Mouse (Mus musculus) Muller cell, postnatal 12 days (primary cell): ENCODE measurements around the gene Myo18a.

ENCODE experiments used
- DNase-seq: peaks from one replicate; pipeline ENCODE4 v3.0.0-alpha.2; 2015; ENCODE audit errors: inconsistent ontology term

Gene Myo18a

GRCm38 (mm10) chr11:77771879-77772713 lies 9.1 kb downstream of the Myo18a start:
- no peak for DNase-seq

- no peak for DNase-seq
These were observed 12.8 kb downstream of the Myo18a start for GRCm38 (mm10) chr11:77775701-77776400.

GRCm38 (mm10) chr11:77777436-77777835 lies 14.4 kb downstream of the Myo18a start:
- DNase-seq, result no peak

GRCm38 (mm10) chr11:77777937-77778336 lies 14.9 kb downstream of the Myo18a start:
- DNase-seq, result no peak

GRCm38 (mm10) chr11:77779240-77779639 lies 16.2 kb downstream of the Myo18a start:
- no peak for DNase-seq

- DNase-seq, result no peak
These were observed 18.0 kb downstream of the Myo18a start for GRCm38 (mm10) chr11:77781088-77781487.

GRCm38 (mm10) chr11:77782104-77782815 lies 19.2 kb downstream of the Myo18a start:
- no peak for DNase-seq

GRCm38 (mm10) chr11:77783211-77783746 lies 20.2 kb downstream of the Myo18a start:
- peak; percentile 99 for DNase-seq

- DNase-seq, result no peak
These were observed 21.0 kb downstream of the Myo18a start for GRCm38 (mm10) chr11:77783747-77784646.

GRCm38 (mm10) chr11:77784894-77785293 lies 21.8 kb downstream of the Myo18a start:
- no peak for DNase-seq

GRCm38 (mm10) chr11:77785396-77785767 lies 22.3 kb downstream of the Myo18a start:
- peak; percentile 92 for DNase-seq

GRCm38 (mm10) chr11:77785768-77786561 lies 22.9 kb downstream of the Myo18a start:
- peak; percentile 92 for DNase-seq

- no peak for DNase-seq
These were observed 24.7 kb downstream of the Myo18a start, which contains the start of gene Gm10277 for GRCm38 (mm10) chr11:77787707-77788106. TSS of gene Gm10277 (minus strand) at chr11:77787747.

GRCm38 (mm10) chr11:77789512-77789911 lies 26.5 kb downstream of the Myo18a start:
- no peak for DNase-seq

- DNase-seq, result no peak
These were observed 27.2 kb downstream of the Myo18a start for GRCm38 (mm10) chr11:77790286-77790685.

GRCm38 (mm10) chr11:77791241-77791727 lies 28.2 kb downstream of the Myo18a start:
- peak; percentile 88 for DNase-seq

- peak; percentile 68 for DNase-seq
These were observed 28.9 kb downstream of the Myo18a start for GRCm38 (mm10) chr11:77791752-77792565.

- DNase-seq, result no peak
These were observed 29.5 kb downstream of the Myo18a start for GRCm38 (mm10) chr11:77792566-77792909.
